Mouse (Mus musculus) heart, adult 2 months (tissue): ENCODE data around the gene Prss32.

Experiments used
- CTCF ChIP-seq: fragments of 200-600 bp; IDR thresholded peaks from 2 replicates; pipeline ENCODE4 v1.8.1; 2022; ENCODE audit warnings: antibody characterized with exemption, mild to moderate bottlenecking, moderate library complexity
- EP300 ChIP-seq: fragments of 200-500 bp; IDR thresholded peaks from 2 replicates; pipeline ENCODE4 v1.6.1; 2011; ENCODE audit warnings: low read depth, low read length, control low read depth; ENCODE audit not compliant: insufficient read depth
- POLR2A ChIP-seq: fragments of 200-500 bp; IDR thresholded peaks from 2 replicates; pipeline ENCODE4 v1.6.1; 2011; ENCODE audit warnings: mild to moderate bottlenecking, low read depth, low read length, control low read depth; ENCODE audit not compliant: insufficient read depth

- peak; percentile 43 for TF ChIP-seq CTCF
- TF ChIP-seq EP300, result no peak
- TF ChIP-seq POLR2A, result no peak
Observed at GRCm38 (mm10) chr17:23850028-23850427, 6.4 kb downstream of the Prss32 start.
